9 mouse cellular contexts compared by ENCODE assay signal in the genomic region with DNA sequence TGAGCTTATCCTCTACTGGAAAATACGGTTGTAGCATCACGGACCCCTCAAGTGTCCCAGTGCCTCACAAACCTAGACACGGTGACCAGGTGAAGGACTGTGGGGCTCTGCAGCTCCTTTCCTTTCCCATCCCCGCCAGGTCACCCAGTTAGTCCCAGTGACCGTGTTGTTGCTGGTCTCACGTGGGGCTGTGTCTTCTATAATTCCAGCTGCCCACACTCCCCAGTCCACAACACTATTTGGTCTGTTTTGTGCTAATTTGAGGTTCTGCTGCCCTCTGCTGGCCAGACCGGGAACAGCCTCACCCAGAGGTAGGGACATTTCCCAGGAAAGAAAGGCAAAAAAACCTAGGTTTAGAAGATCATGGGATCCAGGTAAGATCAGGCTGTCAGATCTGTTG.
DNase-seq lines count a peak whose midpoint lies in the region; ATAC-seq and TF ChIP-seq lines count a peak whose summit lies in the region.
"Had no signal": no experiment of that assay in that cellular context is flagged by ENCODE, and none has a peak within 500 bp of the region (broad histone marks: within the 10 kb centered on the region; RNA-seq: fewer than 3 reads in every experiment).

No protein-coding gene starts in this region.

- H3K9ac ChIP-seq in MEL (ENCODE audit: control insufficient read depth, low read depth, low read length, poor library complexity, severe bottlenecking), result no peak overlapping the region
- H3K9ac ChIP-seq in forebrain, embryonic 11.5 days (ENCODE audit: low read length), result no peak overlapping the region
- no peak overlapping the region for H3K9ac ChIP-seq in hindbrain, embryonic 14.5 days
- H3K9ac ChIP-seq: limb, embryonic 12.5 days had no signal

- H3K36me3 ChIP-seq in MEL (ENCODE audit: control insufficient read depth in 1 of 2, insufficient read depth in 2 of 2, low read length in 2 of 2), result no peaks in the 10 kb centered on the region
- no peaks in the 10 kb centered on the region for H3K36me3 ChIP-seq in forebrain, embryonic 11.5 days (ENCODE audit: control insufficient read depth, insufficient read depth, low read length)
- peaks cover 7% of the 10 kb centered on the region for H3K36me3 ChIP-seq in hindbrain, embryonic 14.5 days (replicated peaks; ENCODE audit: control insufficient read depth, insufficient read depth)
- peaks cover 32% of the 10 kb centered on the region for H3K36me3 ChIP-seq in megakaryocyte, embryonic 14.5 days (replicated peaks; ENCODE audit: low read length)

- no peak overlapping the region for H3K27ac ChIP-seq in MEL (ENCODE audit: control insufficient read depth, low read depth, low read length)
- H3K27ac ChIP-seq in forebrain, embryonic 11.5 days (ENCODE audit: low read depth, low read length), result no peak overlapping the region
- H3K27ac ChIP-seq in hindbrain, embryonic 14.5 days, result no peak overlapping the region
- H3K27ac ChIP-seq: limb, embryonic 12.5 days had no signal

- WGBS in forebrain, embryonic 11.5 days, result 40% methylated on average over 7 of the region's 7 CpGs
- 40% methylated on average over 7 of the region's 7 CpGs for WGBS in hindbrain, embryonic 14.5 days

- H3K4me3 ChIP-seq in MEL (ENCODE audit: control insufficient read depth in 1 of 2, insufficient read depth in 1 of 2, low read depth in 2 of 2, low read length in 2 of 2), result no peak overlapping the region
- H3K4me3 ChIP-seq in forebrain, embryonic 11.5 days (ENCODE audit: low read depth, low read length), result no peak overlapping the region
- no peak overlapping the region for H3K4me3 ChIP-seq in hindbrain, embryonic 14.5 days (replicated peaks; ENCODE audit: low read length)
- peak overlapping the region; percentile 38 for H3K4me3 ChIP-seq in megakaryocyte, embryonic 14.5 days (replicated peaks)
- H3K4me3 ChIP-seq: limb, embryonic 12.5 days had no signal

- no peaks in the 10 kb centered on the region for H3K9me3 ChIP-seq in MEL (replicated peaks; ENCODE audit: insufficient read depth, low read length)
- H3K9me3 ChIP-seq in forebrain, embryonic 11.5 days (ENCODE audit: control insufficient read depth, low read length), result no peaks in the 10 kb centered on the region
- H3K9me3 ChIP-seq in hindbrain, embryonic 14.5 days (ENCODE audit: control insufficient read depth, low read length), result no peaks in the 10 kb centered on the region
- H3K9me3 ChIP-seq in megakaryocyte, embryonic 14.5 days, result no peaks in the 10 kb centered on the region
- H3K9me3 ChIP-seq: limb, embryonic 12.5 days had no signal

- DNase-seq in MEL (ENCODE audit: low read depth, low spot score), result peak; percentile 57
- peak; percentile 41 for DNase-seq in c-Kit-negative CD71-positive TER-119-positive erythroid progenitor cells, embryonic 14.5 days (ENCODE audit: low read depth, low spot score)
- peak; percentile 89 for DNase-seq in forebrain, embryonic 11.5 days (ENCODE audit: low spot score)
- DNase-seq in hindbrain, embryonic 14.5 days (ENCODE audit: low spot score), result peak; percentile 95
- peak; percentile 88 to 99 for DNase-seq in layer of hippocampus, postnatal 25 days (ENCODE audit: extremely low spot score in 1 of 2, low spot score in 1 of 2)
- peak; percentile 92 to 95 for DNase-seq in right cerebral cortex, adult 2 months (ENCODE audit: low spot score in 2 of 2)
- peak; percentile 84 for DNase-seq in urinary bladder, postnatal 14 days (ENCODE audit: low spot score)

- no peaks in the 10 kb centered on the region for H3K27me3 ChIP-seq in MEL (ENCODE audit: control insufficient read depth in 1 of 2, insufficient read depth in 2 of 2, low read length in 2 of 2)
- no peaks in the 10 kb centered on the region; the same call in 1 of the 2 replicates for H3K27me3 ChIP-seq in forebrain, embryonic 11.5 days (ENCODE audit: control insufficient read depth, insufficient read depth, low read length)
- H3K27me3 ChIP-seq in hindbrain, embryonic 14.5 days (ENCODE audit: control insufficient read depth, insufficient read depth, low read length), result no peaks in the 10 kb centered on the region
- H3K27me3 ChIP-seq in megakaryocyte, embryonic 14.5 days (replicated peaks), result peaks cover 13% of the 10 kb centered on the region
- H3K27me3 ChIP-seq: limb, embryonic 12.5 days had no signal

- peak; percentile 90 to 95 (median 92) for TF ChIP-seq CTCF in MEL (IDR thresholded peaks at IDR 0.05 in 2 of 3, conservative IDR thresholded peaks at IDR 0.05 in 1 of 3; ENCODE audit: control insufficient read depth in 1 of 3, insufficient read depth in 1 of 3, low read depth in 2 of 3, low read length in 3 of 3, poor library complexity in 1 of 3, severe bottlenecking in 1 of 3)

- TF ChIP-seq RAD21 in MEL (IDR thresholded peaks at IDR 0.05; ENCODE audit: low read depth, low read length), result peak; percentile 96

- H3K4me2 ChIP-seq in forebrain, embryonic 11.5 days (ENCODE audit: low read depth, low read length, severe bottlenecking), result no peak overlapping the region
- no peak overlapping the region for H3K4me2 ChIP-seq in hindbrain, embryonic 14.5 days (replicated peaks)
- H3K4me2 ChIP-seq: limb, embryonic 12.5 days had no signal

- no peak for TF ChIP-seq POLR2A in MEL (IDR thresholded peaks at IDR 0.05; ENCODE audit: control insufficient read depth in 1 of 2, insufficient read depth in 1 of 2, low read depth in 1 of 2, low read length in 2 of 2, poor library complexity in 1 of 2)

- peak; percentile 40; the same call in 1 of the 2 replicates for ATAC-seq in forebrain, embryonic 11.5 days (replicated peaks; ENCODE audit: low FRiP score)
- ATAC-seq in hindbrain, embryonic 14.5 days (ENCODE audit: low FRiP score), result no peak

- no peaks in the 10 kb centered on the region for H3K79me2 ChIP-seq in MEL (ENCODE audit: control insufficient read depth, insufficient read depth, low read length, poor library complexity)

- no peak for TF ChIP-seq EP300 in MEL (IDR thresholded peaks at IDR 0.05; ENCODE audit: low read depth in 1 of 2, low read length in 2 of 2)

- no peaks in the 10 kb centered on the region for H3K4me1 ChIP-seq in MEL (ENCODE audit: control insufficient read depth in 1 of 2, insufficient read depth in 2 of 2, low read length in 2 of 2)
- no peaks in the 10 kb centered on the region; the same call in 1 of the 2 replicates for H3K4me1 ChIP-seq in forebrain, embryonic 11.5 days (replicated peaks; ENCODE audit: control insufficient read depth, insufficient read depth, low read length)
- no peaks in the 10 kb centered on the region for H3K4me1 ChIP-seq in hindbrain, embryonic 14.5 days (replicated peaks; ENCODE audit: control insufficient read depth, insufficient read depth, low read length)
- H3K4me1 ChIP-seq in megakaryocyte, embryonic 14.5 days, result peaks cover 50% of the 10 kb centered on the region

TF ChIP-seq in MEL, 35 proteins besides CTCF, POLR2A, EP300 and RAD21:
- no peak for TF ChIP-seq ELF1 (IDR thresholded peaks at IDR 0.05; ENCODE audit: low read depth, low read length)
- no peak for TF ChIP-seq MAX (IDR thresholded peaks at IDR 0.05; ENCODE audit: low read length)
- TF ChIP-seq NRF1 (IDR thresholded peaks at IDR 0.05; ENCODE audit: insufficient read depth, low read depth, low read length, poor library complexity, severe bottlenecking), result no peak
- no peak for TF ChIP-seq KAT2A (conservative IDR thresholded peaks at IDR 0.05; ENCODE audit: low read depth, low read length)
- TF ChIP-seq BHLHE40 (IDR thresholded peaks at IDR 0.05; ENCODE audit: borderline replicate concordance, low read depth, low read length), result no peak
- no peak for TF ChIP-seq USF1 (IDR thresholded peaks at IDR 0.05; ENCODE audit: low read depth, low read length)
- no peak for TF ChIP-seq JUND (IDR thresholded peaks at IDR 0.05; ENCODE audit: low read depth, low read length)
- TF ChIP-seq MYC (IDR thresholded peaks at IDR 0.05; ENCODE audit: low read depth, low read length), result no peak
- no peak for TF ChIP-seq HCFC1 (IDR thresholded peaks at IDR 0.05; ENCODE audit: low read depth, low read length)
- no peak for TF ChIP-seq E2F4 (IDR thresholded peaks at IDR 0.05; ENCODE audit: borderline replicate concordance, low read depth, low read length)
- no peak for TF ChIP-seq ZKSCAN1 (IDR thresholded peaks at IDR 0.05; ENCODE audit: low read depth, low read length)
- 0 out of 2 replicates have a peak, but pooled peaks have one; percentile 6 for TF ChIP-seq ZNF384 (IDR thresholded peaks at IDR 0.05; ENCODE audit: low read depth, low read length)
- no peak for TF ChIP-seq TBP (IDR thresholded peaks at IDR 0.05; ENCODE audit: low read depth, low read length)
- TF ChIP-seq ZC3H11A (IDR thresholded peaks at IDR 0.05; ENCODE audit: low read depth, low read length), result peak; percentile 84
- no peak for TF ChIP-seq POLR2AphosphoS5 (IDR thresholded peaks at IDR 0.05; ENCODE audit: borderline replicate concordance, low read depth, low read length)
- no peak for TF ChIP-seq ETS1 (IDR thresholded peaks at IDR 0.05; ENCODE audit: low read depth, low read length)
- TF ChIP-seq SMC3 (IDR thresholded peaks at IDR 0.05; ENCODE audit: low read depth, low read length), result peak; percentile 89
- TF ChIP-seq CHD2 (IDR thresholded peaks at IDR 0.05; ENCODE audit: low read length), result no peak
- no peak; the same call in 1 of the 2 replicates for TF ChIP-seq MXI1 (IDR thresholded peaks at IDR 0.05; ENCODE audit: low read depth, low read length)
- no peak for TF ChIP-seq RCOR1 (IDR thresholded peaks at IDR 0.05; ENCODE audit: low read depth, low read length)
- no peak for TF ChIP-seq ZMIZ1 (IDR thresholded peaks at IDR 0.05; ENCODE audit: low read depth, low read length)
- TF ChIP-seq NELFE (IDR thresholded peaks at IDR 0.05; ENCODE audit: low read depth, low read length), result no peak
- no peak for TF ChIP-seq UBTF (IDR thresholded peaks at IDR 0.05; ENCODE audit: borderline replicate concordance, insufficient read depth, low read depth, low read length)
- TF ChIP-seq POLR2AphosphoS2 (IDR thresholded peaks at IDR 0.05; ENCODE audit: low read length), result no peak
- TF ChIP-seq USF2 (IDR thresholded peaks at IDR 0.05; ENCODE audit: borderline replicate concordance in 1 of 2, insufficient read depth in 1 of 2, low read depth in 1 of 2, low read length in 2 of 2), result no peak
- no peak for TF ChIP-seq CHD1 (IDR thresholded peaks at IDR 0.05; ENCODE audit: low read depth, low read length)
TF ChIP-seq in MEL: peak in this region for 3.

Comparison
In these comparisons a context has a peak if more than half of its experiments do, and no peak if none do; other contexts are left out.
1. DNase-seq: peak in every context shown above with its lines; median percentile 95 in hindbrain, embryonic 14.5 days; 94 in layer of hippocampus, postnatal 25 days; 94 in right cerebral cortex, adult 2 months; 89 in forebrain, embryonic 11.5 days; 84 in urinary bladder, postnatal 14 days; 57 in MEL; 41 in c-Kit-negative CD71-positive TER-119-positive erythroid progenitor cells, embryonic 14.5 days.